Mouse (Mus musculus) spleen, embryonic (tissue): ENCODE measurements around the gene Gabrp.

Experiments
- CTCF ChIA-PET: fragments of 350-600 bp; sonication (Branson Sonifier 250); formaldehyde crosslinking; loops from one replicate; lab custom pipeline; 2022; lab: Charles Lee

Gene Gabrp

GRCm38 (mm10) chr11:33529576-33529975 is 49.2 kb downstream of the Gabrp start:
- CTCF ChIA-PET = no interaction called here

GRCm38 (mm10) chr11:33513376-33513991 is 65.3 kb downstream of the Gabrp start, which contains the start of gene Ranbp17:
TSS of gene Ranbp17 (minus strand) at chr11:33513746.
- CTCF ChIA-PET = no interaction called here

DNA sequence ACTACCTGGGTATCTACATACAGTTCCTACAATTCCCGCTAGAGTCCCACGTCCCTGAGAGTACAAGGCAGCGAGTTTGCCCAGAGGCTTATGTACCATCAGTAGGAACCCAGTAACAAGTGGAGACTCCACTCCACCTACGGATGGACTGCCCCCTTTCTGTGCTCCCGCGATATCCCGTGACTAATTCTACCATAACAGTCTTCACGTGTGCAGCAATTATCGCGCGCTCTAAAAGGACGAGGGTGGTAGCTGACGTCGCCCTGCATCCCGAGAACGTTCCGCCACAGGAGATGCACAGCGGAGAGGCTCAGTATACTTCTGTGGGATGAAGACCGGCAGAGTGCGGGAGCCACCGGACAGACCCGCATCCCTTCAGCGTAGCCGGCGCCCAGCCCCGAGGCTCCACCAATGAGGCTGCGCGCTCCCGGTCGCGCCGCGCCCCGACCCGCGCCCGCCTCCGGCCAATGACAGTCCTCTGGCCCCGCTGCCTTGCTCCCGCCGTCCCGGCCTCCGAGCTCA is 65.8 kb downstream of the Gabrp start:
- CTCF ChIA-PET = no interaction called here

- CTCF ChIA-PET = no interaction called here
Observed at GRCm38 (mm10) chr11:33509401-33509800, 69.4 kb downstream of the Gabrp start.
